Mouse (Mus musculus) layer of hippocampus, adult 2 months (tissue): ENCODE measurements at regions not wholly inside any gene's neighbourhood (a gene's known extent, or its start where the extent isn't known, plus 50 kb on each side); places are given as distances from the start of the nearest gene placed in this dataset.

ENCODE experiments used
- DNase-seq, 2 experiments: peaks; one replicate each; pipeline ENCODE4 v3.0.0; 2022; ENCODE audit warnings: low spot score in 2 of 2
- H3K27ac ChIP-seq: fragments of 200-600 bp; 2 replicates; pipeline ENCODE4 v1.8.1; 2022
- H3K4me3 ChIP-seq: fragments of 200-600 bp; 2 replicates; pipeline ENCODE4 v1.8.1; 2022; ENCODE audit warnings: mild to moderate bottlenecking
- CTCF ChIP-seq: fragments of 200-600 bp; conservative IDR thresholded peaks from 2 replicates; pipeline ENCODE4 v1.8.1; 2022; ENCODE audit warnings: antibody characterized with exemption, mild to moderate bottlenecking, moderate library complexity

- no peak for DNase-seq
- Histone ChIP-seq H3K27ac (no peak overlapping the region), H3K4me3 (no peak overlapping the region)
- TF ChIP-seq CTCF: no peak
Observed at GRCm38 (mm10) chr1:81841966-81842365, 390.9 kb upstream of the Gm9747 start.

GRCm38 (mm10) chr1:81850462-81851144 lies 382.3 kb upstream of the Gm9747 start:
- H3K27ac ChIP-seq: no peak overlapping the region
- H3K4me3 ChIP-seq: no peak overlapping the region
- no peak for DNase-seq
- TF ChIP-seq CTCF: no peak

GRCm38 (mm10) chr1:81859464-81859863 lies 373.4 kb upstream of the Gm9747 start:
- TF ChIP-seq CTCF: no peak

GRCm38 (mm10) chr1:81864571-81864970 lies 368.3 kb upstream of the Gm9747 start:
- H3K4me3 ChIP-seq: no peak overlapping the region
- DNase-seq: peak; percentile 31 to 52
- no peak for TF ChIP-seq CTCF
- H3K27ac ChIP-seq: no peak overlapping the region

More at GRCm38 (mm10) chr1:81859464-81859863, 373.4 kb upstream of the Gm9747 start:
- H3K4me3 ChIP-seq: no peak overlapping the region
- DNase-seq: no peak
- no peak overlapping the region for H3K27ac ChIP-seq

- Histone ChIP-seq H3K4me3 (no peak overlapping the region), H3K27ac (no peak overlapping the region)
- no peak for DNase-seq
- TF ChIP-seq CTCF: no peak
Observed at GRCm38 (mm10) chr1:81886940-81887531, 345.9 kb upstream of the Gm9747 start.

- TF ChIP-seq CTCF: no peak
- no peak overlapping the region for H3K27ac ChIP-seq
- H3K4me3 ChIP-seq: no peak overlapping the region
- DNase-seq: no peak
Observed at GRCm38 (mm10) chr1:81897241-81897640, 335.7 kb upstream of the Gm9747 start.

- no peak overlapping the region for H3K27ac ChIP-seq
- DNase-seq: no peak
- no peak for TF ChIP-seq CTCF
- H3K4me3 ChIP-seq: no peak overlapping the region
Observed at GRCm38 (mm10) chr1:81900843-81901242, 332.1 kb upstream of the Gm9747 start.

- Histone ChIP-seq H3K4me3 (no peak overlapping the region), H3K27ac (no peak overlapping the region)
- no peak for TF ChIP-seq CTCF
- no peak for DNase-seq
Observed at GRCm38 (mm10) chr1:81904056-81904455, 328.9 kb upstream of the Gm9747 start.

GRCm38 (mm10) chr1:81912607-81913006 lies 320.3 kb upstream of the Gm9747 start:
- H3K4me3 ChIP-seq: no peak overlapping the region

GRCm38 (mm10) chr1:81913561-81913964 lies 319.3 kb upstream of the Gm9747 start:
- TF ChIP-seq CTCF: no peak
- DNase-seq: no peak
- Histone ChIP-seq H3K4me3 (no peak overlapping the region), H3K27ac (no peak overlapping the region)

More at GRCm38 (mm10) chr1:81912607-81913006, 320.3 kb upstream of the Gm9747 start:
- TF ChIP-seq CTCF: no peak
- DNase-seq: no peak
- no peak overlapping the region for H3K27ac ChIP-seq

- Histone ChIP-seq H3K27ac (no peak overlapping the region), H3K4me3 (no peak overlapping the region)
- TF ChIP-seq CTCF: no peak
- no peak for DNase-seq
Observed at GRCm38 (mm10) chr1:81916840-81917239, 316.1 kb upstream of the Gm9747 start.

GRCm38 (mm10) chr1:81927721-81928120 lies 305.2 kb upstream of the Gm9747 start:
- no peak overlapping the region for H3K27ac ChIP-seq
- no peak for DNase-seq
- TF ChIP-seq CTCF: no peak
- H3K4me3 ChIP-seq: no peak overlapping the region

- Histone ChIP-seq H3K4me3 (no peak overlapping the region), H3K27ac (no peak overlapping the region)
- no peak for DNase-seq
- TF ChIP-seq CTCF: no peak
Observed at GRCm38 (mm10) chr1:81933064-81933463, 299.8 kb upstream of the Gm9747 start.

GRCm38 (mm10) chr1:81945236-81945635 lies 287.7 kb upstream of the Gm9747 start:
- no peak for TF ChIP-seq CTCF
- Histone ChIP-seq H3K27ac (no peak overlapping the region), H3K4me3 (no peak overlapping the region)
- no peak for DNase-seq
